Mouse (Mus musculus): ENCODE results near the gene Cdcp2. TPM values are rescaled to one million over a fixed set of nuclear protein-coding genes. Genes with fewer than 3 reads are reported as not detected.

Cdcp2 gene
- polyA plus RNA-seq (2014; fragmentation: Nextera tagmentation; extraction: Ambion mirVana): not detected in 2 replicates

DNA sequence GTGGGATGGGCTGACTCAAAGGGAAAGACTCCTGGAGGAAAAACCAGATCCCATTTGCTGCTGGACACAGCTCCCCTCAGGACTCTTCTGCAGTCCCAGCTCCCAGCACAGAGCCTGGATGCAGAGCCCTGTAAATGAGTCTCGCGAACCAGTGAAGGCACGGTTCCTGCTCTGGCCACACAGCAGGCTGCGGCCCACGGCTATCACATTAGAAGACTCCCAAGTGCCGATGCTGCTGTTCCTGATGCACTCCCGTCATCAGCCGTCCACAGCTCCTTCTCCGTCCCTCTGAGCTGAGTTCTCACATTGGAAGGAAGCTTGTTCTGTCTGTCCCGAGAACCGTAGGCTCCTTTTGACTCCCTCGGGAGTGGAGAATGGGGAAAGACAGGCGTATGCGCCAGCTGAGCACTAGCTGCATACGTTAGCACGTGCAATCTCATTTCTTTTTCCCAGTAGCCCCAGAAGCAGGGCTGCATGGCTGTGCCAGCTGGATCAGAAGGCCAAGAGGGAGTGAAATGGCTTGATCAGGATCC, at the start of gene Cdcp2:
Gene Cdcp2, plus strand, starts transcription at position 51 of the 533 bp plus-strand sequence.
- Histone ChIP-seq H3K27me3 (replicated peaks; ENCODE audit: control insufficient read depth, insufficient read depth, low read length) (no peaks in the 10 kb centered on the region), H3K4me3 (ENCODE audit: low read depth, low read length) (no peak within 1 kb of the TSS), H3K4me2 (ENCODE audit: low read length) (no peak within 1 kb of the TSS), H3K27ac (ENCODE audit: low read depth) (no peak within 1 kb of the TSS), H3K9me3 (ENCODE audit: control insufficient read depth, low read length) (no peaks in the 10 kb centered on the region), H3K9ac (ENCODE audit: low read length) (no peak within 1 kb of the TSS), H3K36me3 (ENCODE audit: control insufficient read depth, insufficient read depth, low read length) (no peaks in the 10 kb centered on the region), H3K4me1 (replicated peaks; ENCODE audit: control insufficient read depth, insufficient read depth, low read length) (no peaks in the 10 kb centered on the region)
- DNase-seq (ENCODE audit: low spot score) (no peak), ATAC-seq (replicated peaks; ENCODE audit: low FRiP score, low TSS enrichment, low read depth) (no peak)
- WGBS: 62% methylated on average over 16 of the region's 16 CpGs

DNA sequence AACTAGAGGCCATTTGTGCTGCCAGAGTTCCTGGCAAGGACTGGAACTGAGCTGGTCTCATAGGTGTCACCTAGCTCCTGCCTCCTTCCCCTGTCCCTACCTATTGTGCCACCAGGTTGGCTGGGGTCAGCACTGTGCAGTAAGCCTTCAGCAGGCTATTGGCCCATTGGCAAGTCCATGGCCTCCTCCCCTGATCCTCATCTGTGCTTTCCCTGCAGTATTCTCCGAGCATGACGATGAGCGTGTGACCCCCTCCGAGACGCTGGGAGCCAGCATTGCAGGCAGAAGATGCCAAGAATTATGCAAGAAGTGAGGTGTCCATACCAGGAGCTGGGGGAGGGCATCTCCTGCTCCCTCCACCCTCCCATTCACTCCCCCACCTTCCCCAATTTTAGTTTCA, 48.9 kb upstream of the Cdcp2 start:
- Histone ChIP-seq H3K27ac (ENCODE audit: low read depth) (no peak overlapping the region), H3K27me3 (replicated peaks; ENCODE audit: control insufficient read depth, insufficient read depth, low read length) (no peaks in the 10 kb centered on the region), H3K9ac (ENCODE audit: low read length) (no peak overlapping the region), H3K36me3 (ENCODE audit: control insufficient read depth, insufficient read depth, low read length) (peaks cover 58% of the 10 kb centered on the region), H3K9me3 (ENCODE audit: control insufficient read depth, low read length) (no peaks in the 10 kb centered on the region), H3K4me2 (ENCODE audit: low read length) (no peak overlapping the region), H3K4me1 (replicated peaks; ENCODE audit: control insufficient read depth, insufficient read depth, low read length) (no peaks in the 10 kb centered on the region), H3K4me3 (ENCODE audit: low read depth, low read length) (no peak overlapping the region)
- ATAC-seq (replicated peaks; ENCODE audit: low FRiP score, low TSS enrichment, low read depth): no peak
- 85% methylated on average over 5 of the region's 5 CpGs for WGBS
- DNase-seq (ENCODE audit: low spot score): no peak

DNA sequence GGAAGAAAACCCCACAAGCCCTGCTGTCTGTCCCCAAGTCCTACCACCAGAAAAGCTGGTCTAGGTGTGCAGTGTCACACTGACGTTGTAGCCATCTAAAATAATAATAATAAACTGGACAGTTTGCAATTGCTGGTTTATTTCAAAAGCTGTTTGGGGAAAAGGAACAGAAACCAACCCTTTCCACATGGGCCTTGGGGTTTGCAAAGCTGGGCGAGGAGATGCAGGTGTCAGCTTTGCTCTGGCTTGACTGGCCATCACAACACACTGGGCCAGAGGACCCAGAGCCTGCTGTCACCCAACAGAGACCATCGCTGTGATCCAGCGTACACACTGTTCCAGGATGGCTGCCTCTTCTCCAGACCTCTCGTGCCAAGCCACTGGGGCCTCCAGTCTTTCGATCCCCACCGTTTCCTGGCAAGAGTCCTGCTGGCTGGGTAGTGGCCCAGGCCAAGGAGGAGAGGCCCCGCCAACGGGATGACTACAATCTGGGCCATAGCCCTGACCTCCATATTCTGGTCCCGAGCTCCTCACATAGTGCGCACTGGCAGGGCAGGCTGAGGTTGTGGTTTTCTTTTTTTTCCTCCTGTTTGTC, 48.0 kb upstream of the Cdcp2 start:
- H3K4me1 ChIP-seq (replicated peaks; ENCODE audit: control insufficient read depth, insufficient read depth, low read length): no peaks in the 10 kb centered on the region
- ATAC-seq (replicated peaks; ENCODE audit: low FRiP score, low TSS enrichment, low read depth): no peak
- H3K9ac ChIP-seq (ENCODE audit: low read length): no peak overlapping the region
- WGBS: 91% methylated on average over 11 of the region's 11 CpGs
- no peak overlapping the region for H3K27ac ChIP-seq (ENCODE audit: low read depth)
- H3K9me3 ChIP-seq (ENCODE audit: control insufficient read depth, low read length): no peaks in the 10 kb centered on the region
- H3K4me2 ChIP-seq (ENCODE audit: low read length): no peak overlapping the region
- peaks cover 55% of the 10 kb centered on the region for H3K36me3 ChIP-seq (ENCODE audit: control insufficient read depth, insufficient read depth, low read length)
- DNase-seq (ENCODE audit: low spot score): no peak
- no peaks in the 10 kb centered on the region for H3K27me3 ChIP-seq (replicated peaks; ENCODE audit: control insufficient read depth, insufficient read depth, low read length)
- H3K4me3 ChIP-seq (ENCODE audit: low read depth, low read length): no peak overlapping the region

GRCm38 (mm10) chr4:107051889-107052288, 44.8 kb upstream of the Cdcp2 start:
- H3K27ac ChIP-seq (ENCODE audit: low read depth): no peak overlapping the region
- 44% methylated on average over 4 of the region's 4 CpGs for WGBS
- H3K4me3 ChIP-seq (ENCODE audit: low read depth, low read length): no peak overlapping the region
- ATAC-seq (replicated peaks; ENCODE audit: low FRiP score, low TSS enrichment, low read depth): no peak
- DNase-seq (ENCODE audit: low spot score): no peak
- H3K4me1 ChIP-seq (replicated peaks; ENCODE audit: control insufficient read depth, insufficient read depth, low read length): no peaks in the 10 kb centered on the region
- H3K4me2 ChIP-seq (ENCODE audit: low read length): no peak overlapping the region
- H3K9ac ChIP-seq (ENCODE audit: low read length): no peak overlapping the region
- H3K36me3 ChIP-seq (ENCODE audit: control insufficient read depth, insufficient read depth, low read length): peaks cover 37% of the 10 kb centered on the region
- H3K27me3 ChIP-seq (replicated peaks; ENCODE audit: control insufficient read depth, insufficient read depth, low read length): no peaks in the 10 kb centered on the region
- H3K9me3 ChIP-seq (ENCODE audit: control insufficient read depth, low read length): no peaks in the 10 kb centered on the region

DNA sequence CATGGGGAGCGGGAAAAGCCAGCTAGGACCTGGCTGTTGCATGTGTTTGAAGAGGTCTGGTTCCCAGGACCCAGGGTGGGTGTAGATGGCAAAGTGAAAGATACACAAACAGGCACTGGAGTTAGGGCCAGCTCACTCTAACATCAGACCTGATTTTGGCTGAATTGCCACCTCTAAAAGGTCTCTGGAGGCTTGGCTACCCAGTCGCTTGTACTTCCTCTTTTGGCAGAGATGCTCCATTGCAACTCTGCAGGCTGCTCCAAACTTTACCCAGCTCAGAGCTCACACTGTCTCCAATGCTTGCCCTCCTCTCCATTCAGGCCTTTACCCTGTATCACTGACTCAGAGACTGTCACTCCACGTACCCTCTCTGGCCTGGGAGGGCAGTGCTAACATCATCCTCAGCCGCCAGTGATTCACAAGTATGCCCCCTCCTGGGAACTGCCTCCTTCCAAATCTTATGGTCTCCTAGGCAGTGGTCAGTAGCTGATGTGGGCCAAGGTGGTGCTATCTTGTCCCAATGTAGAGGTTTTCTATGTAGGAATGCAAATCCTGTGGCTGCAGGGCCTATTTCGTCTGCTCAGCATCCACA, 43.6 kb upstream of the Cdcp2 start:
- no peak overlapping the region for H3K4me2 ChIP-seq (ENCODE audit: low read length)
- no peaks in the 10 kb centered on the region for H3K4me1 ChIP-seq (replicated peaks; ENCODE audit: control insufficient read depth, insufficient read depth, low read length)
- no peaks in the 10 kb centered on the region for H3K9me3 ChIP-seq (ENCODE audit: control insufficient read depth, low read length)
- no peak overlapping the region for H3K4me3 ChIP-seq (ENCODE audit: low read depth, low read length)
- H3K27ac ChIP-seq (ENCODE audit: low read depth): no peak overlapping the region
- DNase-seq (ENCODE audit: low spot score) (no peak), ATAC-seq (replicated peaks; ENCODE audit: low FRiP score, low TSS enrichment, low read depth) (no peak)
- no peaks in the 10 kb centered on the region for H3K27me3 ChIP-seq (replicated peaks; ENCODE audit: control insufficient read depth, insufficient read depth, low read length)
- H3K36me3 ChIP-seq (ENCODE audit: control insufficient read depth, insufficient read depth, low read length): peaks cover 38% of the 10 kb centered on the region
- 51% methylated on average over 5 of the region's 5 CpGs for WGBS
- no peak overlapping the region for H3K9ac ChIP-seq (ENCODE audit: low read length)

DNA sequence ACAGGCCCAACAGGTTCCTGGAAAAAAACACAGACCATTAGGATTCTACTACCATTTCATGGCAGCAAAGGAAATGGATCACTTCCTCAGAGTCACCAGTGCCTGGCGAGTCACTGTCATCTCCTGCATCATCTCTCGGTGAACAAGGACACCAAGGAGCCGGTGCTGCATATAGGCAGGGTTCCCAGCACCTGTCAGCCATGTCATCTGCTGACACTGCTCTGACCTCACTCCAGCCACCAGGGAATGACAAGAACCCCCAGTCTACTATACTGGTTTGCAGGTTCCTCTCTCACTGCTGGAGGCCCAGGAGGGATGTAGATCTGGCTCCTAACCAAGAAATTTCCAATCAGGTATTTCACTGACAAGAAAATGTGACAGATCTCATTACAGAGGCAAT, 40.6 kb upstream of the Cdcp2 start:
- H3K9me3 ChIP-seq (ENCODE audit: control insufficient read depth, low read length): no peaks in the 10 kb centered on the region
- H3K27me3 ChIP-seq (replicated peaks; ENCODE audit: control insufficient read depth, insufficient read depth, low read length): no peaks in the 10 kb centered on the region
- DNase-seq (ENCODE audit: low spot score): no peak
- peaks cover 50% of the 10 kb centered on the region for H3K36me3 ChIP-seq (ENCODE audit: control insufficient read depth, insufficient read depth, low read length)
- no peaks in the 10 kb centered on the region for H3K4me1 ChIP-seq (replicated peaks; ENCODE audit: control insufficient read depth, insufficient read depth, low read length)
- H3K27ac ChIP-seq (ENCODE audit: low read depth): no peak overlapping the region
- no peak for ATAC-seq (replicated peaks; ENCODE audit: low FRiP score, low TSS enrichment, low read depth)
- 73% methylated on average over 3 of the region's 3 CpGs for WGBS
- no peak overlapping the region for H3K4me2 ChIP-seq (ENCODE audit: low read length)
- no peak overlapping the region for H3K9ac ChIP-seq (ENCODE audit: low read length)
- H3K4me3 ChIP-seq (ENCODE audit: low read depth, low read length): no peak overlapping the region

- DNase-seq (ENCODE audit: low spot score) (no peak), ATAC-seq (replicated peaks; ENCODE audit: low FRiP score, low TSS enrichment, low read depth) (no peak)
- no peak overlapping the region for H3K4me2 ChIP-seq (ENCODE audit: low read length)
- 82% methylated on average over 5 of the region's 5 CpGs for WGBS
- H3K27ac ChIP-seq (ENCODE audit: low read depth): no peak overlapping the region
- no peaks in the 10 kb centered on the region for H3K4me1 ChIP-seq (replicated peaks; ENCODE audit: control insufficient read depth, insufficient read depth, low read length)
- H3K4me3 ChIP-seq (ENCODE audit: low read depth, low read length): no peak overlapping the region
- no peaks in the 10 kb centered on the region for H3K27me3 ChIP-seq (replicated peaks; ENCODE audit: control insufficient read depth, insufficient read depth, low read length)
- H3K9me3 ChIP-seq (ENCODE audit: control insufficient read depth, low read length): no peaks in the 10 kb centered on the region
- H3K9ac ChIP-seq (ENCODE audit: low read length): no peak overlapping the region
- H3K36me3 ChIP-seq (ENCODE audit: control insufficient read depth, insufficient read depth, low read length): peaks cover 71% of the 10 kb centered on the region
These were observed 38.3 kb upstream of the Cdcp2 start for GRCm38 (mm10) chr4:107058346-107058745.

DNA sequence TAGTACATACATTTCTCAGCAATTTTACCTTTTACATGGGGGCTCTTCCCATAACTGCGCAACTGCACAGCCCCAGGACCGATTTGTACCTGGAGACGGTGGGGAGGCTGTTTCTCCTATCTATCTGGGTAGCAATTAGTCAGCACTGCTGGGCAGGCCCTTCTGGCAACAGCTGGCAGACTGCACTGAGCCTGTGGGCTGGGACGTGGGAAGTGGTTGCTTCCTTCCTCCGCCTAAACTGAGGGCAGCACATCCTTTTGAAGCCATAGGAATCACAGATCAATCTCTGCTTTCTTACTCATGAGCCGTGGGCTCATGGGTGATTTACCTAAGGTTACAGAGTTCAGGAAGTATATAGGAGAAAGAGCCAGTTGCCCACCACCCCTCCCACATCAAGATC, 37.9 kb upstream of the Cdcp2 start:
- ATAC-seq (replicated peaks; ENCODE audit: low FRiP score, low TSS enrichment, low read depth) (no peak), DNase-seq (ENCODE audit: low spot score) (no peak)
- H3K4me2 ChIP-seq (ENCODE audit: low read length): no peak overlapping the region
- WGBS: 80% methylated on average over 6 of the region's 6 CpGs
- no peak overlapping the region for H3K27ac ChIP-seq (ENCODE audit: low read depth)
- no peaks in the 10 kb centered on the region for H3K9me3 ChIP-seq (ENCODE audit: control insufficient read depth, low read length)
- no peak overlapping the region for H3K4me3 ChIP-seq (ENCODE audit: low read depth, low read length)
- H3K27me3 ChIP-seq (replicated peaks; ENCODE audit: control insufficient read depth, insufficient read depth, low read length): no peaks in the 10 kb centered on the region
- H3K4me1 ChIP-seq (replicated peaks; ENCODE audit: control insufficient read depth, insufficient read depth, low read length): no peaks in the 10 kb centered on the region
- peaks cover 75% of the 10 kb centered on the region for H3K36me3 ChIP-seq (ENCODE audit: control insufficient read depth, insufficient read depth, low read length)
- H3K9ac ChIP-seq (ENCODE audit: low read length): no peak overlapping the region

DNA sequence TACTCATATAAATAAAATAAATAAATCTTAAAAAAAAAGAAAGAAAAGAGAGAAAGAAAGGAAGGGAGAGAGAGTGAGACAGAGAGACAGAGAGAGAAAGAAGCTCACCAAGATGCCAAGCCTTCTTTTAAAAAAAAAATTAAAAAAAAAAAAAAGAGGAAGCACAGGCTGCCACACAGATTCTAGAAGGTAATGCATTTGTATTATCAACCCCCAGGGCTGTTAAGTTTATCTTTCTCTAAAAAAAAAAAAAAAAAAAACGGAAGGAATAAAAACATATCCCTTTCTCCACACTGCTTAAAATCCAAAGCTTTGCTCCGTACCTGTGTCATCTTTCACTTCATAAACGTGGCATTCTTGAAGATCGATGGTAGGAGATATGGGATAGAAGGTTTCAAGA, 35.1 kb upstream of the Cdcp2 start:
- no peak for ATAC-seq (replicated peaks; ENCODE audit: low FRiP score, low TSS enrichment, low read depth)
- Histone ChIP-seq H3K4me1 (replicated peaks; ENCODE audit: control insufficient read depth, insufficient read depth, low read length) (peaks cover 9% of the 10 kb centered on the region), H3K4me2 (ENCODE audit: low read length) (no peak overlapping the region), H3K4me3 (ENCODE audit: low read depth, low read length) (no peak overlapping the region), H3K36me3 (ENCODE audit: control insufficient read depth, insufficient read depth, low read length) (peaks cover 81% of the 10 kb centered on the region), H3K9ac (ENCODE audit: low read length) (no peak overlapping the region), H3K27me3 (replicated peaks; ENCODE audit: control insufficient read depth, insufficient read depth, low read length) (no peaks in the 10 kb centered on the region), H3K9me3 (ENCODE audit: control insufficient read depth, low read length) (no peaks in the 10 kb centered on the region), H3K27ac (ENCODE audit: low read depth) (no peak overlapping the region)
- WGBS: 94% methylated on average over 4 of the region's 4 CpGs
- no peak for DNase-seq (ENCODE audit: low spot score)

Measured in intestine, embryonic 14.5 days (tissue).